Mouse (Mus musculus): Measurements from ENCODE around the gene Atp2c1. TPM values are rescaled to one million over a fixed set of nuclear protein-coding genes. Genes with fewer than 3 reads are reported as not detected.

Atp2c1 gene
- polyA plus RNA-seq, 1 experiment from 2014 or later: 56.0 TPM

DNA sequence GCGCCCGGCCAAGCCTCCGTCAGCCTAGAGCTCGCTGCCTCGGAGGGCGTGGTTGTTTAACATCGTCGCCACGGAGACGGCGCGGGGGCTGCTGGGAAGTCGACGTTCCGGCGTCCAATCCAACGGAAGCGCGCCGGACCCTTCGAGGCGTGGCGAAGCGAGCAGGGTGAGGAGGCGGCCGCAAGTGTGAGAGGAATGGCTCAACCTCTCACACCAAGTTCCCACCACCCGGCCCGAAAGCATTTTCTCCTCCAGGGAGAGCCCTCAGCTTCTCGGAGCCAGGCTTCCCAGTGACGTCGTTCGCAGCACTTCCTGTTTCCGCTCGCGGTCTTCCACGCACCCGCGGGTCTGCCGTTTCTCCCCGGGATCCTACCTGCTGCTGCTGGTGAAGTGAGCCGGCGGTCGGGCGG is 131.9 kb downstream of the Atp2c1 start, which contains the start of the genes Aste1 and Nek11:
Gene Aste1 (plus strand): TSS at position 175 of the 410 bp plus-strand sequence.
Gene Nek11 (minus strand): TSS at position 307 of the 410 bp plus-strand sequence.
- WGBS: under 1% methylated on average over 42 of the region's 44 CpGs
- DNase-seq (ENCODE audit: low spot score): peak; percentile 96
- Histone ChIP-seq H3K9ac (ENCODE audit: low read depth, low read length) (peak within 1 kb of the TSS; percentile 60), H3K4me2 (ENCODE audit: low read length) (peak within 1 kb of the TSS; percentile 63), H3K27ac (peak within 1 kb of the TSS; percentile 89), H3K4me3 (replicated peaks; ENCODE audit: low read depth, low read length) (peak within 1 kb of the TSS; percentile 52), H3K27me3 (ENCODE audit: insufficient read depth, low read length) (no peaks in the 10 kb centered on the region), H3K9me3 (replicated peaks; ENCODE audit: low read length) (no peaks in the 10 kb centered on the region), H3K36me3 (ENCODE audit: insufficient read depth, low read length) (no peaks in the 10 kb centered on the region; the same call in 1 of the 2 replicates), H3K4me1 (replicated peaks; ENCODE audit: insufficient read depth, low read length) (peaks cover 17% of the 10 kb centered on the region; the same call in 1 of the 2 replicates)
- TF ChIP-seq CTCF (IDR thresholded peaks at IDR 0.05; ENCODE audit: low read depth): peak; percentile 29; the same call in 1 of the 2 replicates
- peak; percentile 98 for ATAC-seq (replicated peaks; ENCODE audit: low FRiP score, low read depth)

DNA sequence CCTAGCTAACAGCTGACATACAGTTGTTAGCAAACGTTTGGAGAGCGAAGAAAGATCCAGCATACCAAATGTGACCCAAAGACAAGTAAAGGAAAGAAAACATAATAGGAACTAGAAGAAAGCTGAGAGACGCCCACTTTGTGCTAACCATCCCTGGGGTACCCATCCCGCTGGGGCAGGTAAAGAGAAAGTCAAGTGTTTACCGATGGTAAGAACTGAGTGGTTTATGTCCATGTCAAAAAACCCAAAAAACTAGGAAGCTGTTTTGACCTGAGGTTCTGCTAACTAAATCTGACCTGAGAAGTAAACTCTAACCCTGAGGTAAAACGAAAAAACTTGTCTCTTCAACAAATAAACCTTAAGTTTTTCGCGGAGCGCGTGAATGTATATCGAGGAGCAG is 132.4 kb downstream of the Atp2c1 start:
- no peaks in the 10 kb centered on the region for H3K27me3 ChIP-seq (ENCODE audit: insufficient read depth, low read length)
- no peaks in the 10 kb centered on the region; the same call in 1 of the 2 replicates for H3K36me3 ChIP-seq (ENCODE audit: insufficient read depth, low read length)
- no peak overlapping the region for H3K27ac ChIP-seq
- no peak for ATAC-seq (replicated peaks; ENCODE audit: low FRiP score, low read depth)
- no peaks in the 10 kb centered on the region for H3K9me3 ChIP-seq (replicated peaks; ENCODE audit: low read length)
- H3K4me1 ChIP-seq (replicated peaks; ENCODE audit: insufficient read depth, low read length): peaks cover 17% of the 10 kb centered on the region; the same call in 1 of the 2 replicates
- 12% methylated on average over 11 of the region's 11 CpGs for WGBS
- peak overlapping the region; percentile 52 for H3K4me3 ChIP-seq (replicated peaks; ENCODE audit: low read depth, low read length)
- H3K4me2 ChIP-seq (ENCODE audit: low read length): peak overlapping the region; percentile 63
- no peak for TF ChIP-seq CTCF (IDR thresholded peaks at IDR 0.05; ENCODE audit: low read depth)
- no peak for DNase-seq (ENCODE audit: low spot score)
- peak overlapping the region; percentile 60; the same call in 1 of the 2 replicates for H3K9ac ChIP-seq (ENCODE audit: low read depth, low read length)

DNA sequence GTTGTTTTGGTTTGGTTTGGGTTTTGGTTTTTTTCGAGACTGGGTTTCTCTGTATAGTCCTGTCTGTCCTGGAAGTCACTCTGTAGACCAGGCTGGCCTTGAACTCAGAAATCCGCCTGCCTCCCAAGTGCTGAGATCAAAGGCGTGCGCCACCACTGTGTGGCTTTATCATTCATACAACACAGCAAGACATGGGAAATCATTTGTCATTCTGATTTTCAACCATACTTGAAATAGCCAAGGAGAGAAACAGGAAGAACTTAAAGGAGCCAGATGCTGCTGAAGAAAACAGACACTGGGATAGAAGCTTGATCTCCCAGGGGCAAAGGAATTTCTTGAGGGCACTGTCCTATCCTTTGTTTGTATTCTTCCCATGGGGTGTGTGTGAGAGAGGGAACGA is 136.5 kb downstream of the Atp2c1 start:
- no peaks in the 10 kb centered on the region for H3K9me3 ChIP-seq (replicated peaks; ENCODE audit: low read length)
- ATAC-seq (replicated peaks; ENCODE audit: low FRiP score, low read depth): no peak
- no peak overlapping the region for H3K4me3 ChIP-seq (replicated peaks; ENCODE audit: low read depth, low read length)
- WGBS: 53% methylated on average over 5 of the region's 5 CpGs
- no peaks in the 10 kb centered on the region for H3K36me3 ChIP-seq (ENCODE audit: insufficient read depth, low read length)
- 0 out of 2 replicates have a peak, but pooled peaks cover under 1% of the 10 kb centered on the region for H3K4me1 ChIP-seq (replicated peaks; ENCODE audit: insufficient read depth, low read length)
- H3K27me3 ChIP-seq (ENCODE audit: insufficient read depth, low read length): no peaks in the 10 kb centered on the region
- TF ChIP-seq CTCF (IDR thresholded peaks at IDR 0.05; ENCODE audit: low read depth): no peak
- no peak overlapping the region for H3K9ac ChIP-seq (ENCODE audit: low read depth, low read length)
- no peak for DNase-seq (ENCODE audit: low spot score)
- no peak overlapping the region for H3K4me2 ChIP-seq (ENCODE audit: low read length)
- no peak overlapping the region for H3K27ac ChIP-seq

DNA sequence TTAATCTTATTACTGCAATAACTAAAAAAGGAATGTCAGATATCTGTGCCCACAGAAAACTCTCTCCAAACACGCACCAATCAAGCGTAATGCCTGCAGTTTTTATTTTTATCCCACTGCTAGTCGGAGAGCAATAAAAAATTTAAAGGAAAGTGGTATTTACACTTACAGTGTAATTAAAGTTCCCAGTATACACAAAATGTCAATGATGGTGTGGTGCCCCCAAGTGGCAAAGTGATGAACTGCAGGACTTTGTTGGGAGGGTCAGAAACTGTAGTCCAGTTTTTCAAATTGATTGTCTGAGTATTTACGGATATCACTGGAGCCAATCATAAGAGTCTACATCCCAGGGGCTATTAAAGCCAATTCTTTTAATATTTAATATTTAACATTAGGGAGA is 137.8 kb downstream of the Atp2c1 start:
- H3K27me3 ChIP-seq (ENCODE audit: insufficient read depth, low read length): no peaks in the 10 kb centered on the region
- H3K9me3 ChIP-seq (replicated peaks; ENCODE audit: low read length): no peaks in the 10 kb centered on the region
- H3K4me2 ChIP-seq (ENCODE audit: low read length): no peak overlapping the region
- no peak overlapping the region for H3K4me3 ChIP-seq (replicated peaks; ENCODE audit: low read depth, low read length)
- TF ChIP-seq CTCF (IDR thresholded peaks at IDR 0.05; ENCODE audit: low read depth): peak; percentile 91
- H3K36me3 ChIP-seq (ENCODE audit: insufficient read depth, low read length): no peaks in the 10 kb centered on the region
- DNase-seq (ENCODE audit: low spot score): peak; percentile 71
- ATAC-seq (replicated peaks; ENCODE audit: low FRiP score, low read depth): no peak
- H3K4me1 ChIP-seq (replicated peaks; ENCODE audit: insufficient read depth, low read length): no peaks in the 10 kb centered on the region
- no peak overlapping the region for H3K27ac ChIP-seq
- H3K9ac ChIP-seq (ENCODE audit: low read depth, low read length): no peak overlapping the region
- WGBS: 8% methylated on average over 4 of the region's 4 CpGs

DNA sequence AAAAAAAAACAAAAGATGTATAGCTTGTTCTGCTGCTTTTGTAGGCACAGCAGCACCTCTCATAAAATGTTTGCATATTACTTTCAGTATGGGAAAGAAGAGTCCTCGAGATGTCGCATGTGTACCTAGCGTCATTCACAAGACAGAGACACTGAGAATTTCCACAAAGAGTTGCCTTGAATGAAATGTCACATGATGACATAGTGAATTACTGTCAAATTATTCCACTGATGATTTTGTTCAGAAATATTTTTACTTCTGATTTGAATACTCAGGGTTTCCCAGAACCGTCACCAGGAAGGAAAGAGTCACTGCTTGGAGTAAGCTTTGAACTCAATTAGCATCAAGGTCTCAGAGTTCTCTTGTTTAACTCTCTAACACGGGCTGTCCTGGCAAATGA is 139.7 kb downstream of the Atp2c1 start:
- Histone ChIP-seq H3K27ac (no peak overlapping the region), H3K4me2 (ENCODE audit: low read length) (no peak overlapping the region), H3K4me1 (replicated peaks; ENCODE audit: insufficient read depth, low read length) (no peaks in the 10 kb centered on the region), H3K4me3 (replicated peaks; ENCODE audit: low read depth, low read length) (no peak overlapping the region), H3K27me3 (ENCODE audit: insufficient read depth, low read length) (no peaks in the 10 kb centered on the region), H3K9ac (ENCODE audit: low read depth, low read length) (no peak overlapping the region), H3K36me3 (ENCODE audit: insufficient read depth, low read length) (no peaks in the 10 kb centered on the region), H3K9me3 (replicated peaks; ENCODE audit: low read length) (no peaks in the 10 kb centered on the region)
- WGBS: 82% methylated on average over 5 of the region's 5 CpGs
- DNase-seq (ENCODE audit: low spot score) (no peak), ATAC-seq (replicated peaks; ENCODE audit: low FRiP score, low read depth) (no peak)
- TF ChIP-seq CTCF (IDR thresholded peaks at IDR 0.05; ENCODE audit: low read depth): no peak

DNA sequence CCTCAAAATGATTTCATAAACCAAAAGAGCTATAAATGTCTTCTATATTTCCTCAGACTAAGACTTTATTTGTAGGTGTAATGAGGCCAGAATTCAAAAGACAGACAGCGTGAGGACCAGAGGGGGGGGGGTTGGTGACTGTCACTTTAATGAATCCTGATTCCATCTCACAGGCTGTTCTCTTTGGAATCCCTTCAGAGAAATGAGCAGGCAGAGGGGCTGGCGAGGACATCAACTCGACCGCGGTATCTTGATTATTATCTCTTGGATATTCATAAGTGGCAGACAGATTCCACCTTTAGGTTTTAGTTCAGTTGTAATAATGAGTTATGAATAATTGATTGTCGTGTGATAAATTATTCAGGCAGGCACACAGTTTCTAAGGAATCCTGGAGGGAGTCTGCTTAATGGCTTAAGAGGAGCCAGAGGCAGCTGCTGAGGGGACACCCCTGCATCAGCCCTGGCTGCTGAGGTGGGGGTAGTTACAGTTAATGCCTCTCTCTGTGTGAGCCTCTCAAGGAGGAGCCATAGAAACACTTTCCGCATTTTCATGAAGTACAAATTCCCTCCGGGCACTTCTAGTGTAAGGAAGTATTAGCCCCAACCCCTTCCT is 147.5 kb downstream of the Atp2c1 start:
- Histone ChIP-seq H3K4me1 (replicated peaks; ENCODE audit: insufficient read depth, low read length) (no peaks in the 10 kb centered on the region), H3K9me3 (replicated peaks; ENCODE audit: low read length) (no peaks in the 10 kb centered on the region), H3K9ac (ENCODE audit: low read depth, low read length) (no peak overlapping the region), H3K27me3 (ENCODE audit: insufficient read depth, low read length) (no peaks in the 10 kb centered on the region), H3K27ac (no peak overlapping the region), H3K4me3 (replicated peaks; ENCODE audit: low read depth, low read length) (no peak overlapping the region), H3K36me3 (ENCODE audit: insufficient read depth, low read length) (no peaks in the 10 kb centered on the region), H3K4me2 (ENCODE audit: low read length) (no peak overlapping the region)
- DNase-seq (ENCODE audit: low spot score): no peak
- no peak for ATAC-seq (replicated peaks; ENCODE audit: low FRiP score, low read depth)
- 78% methylated on average over 8 of the region's 8 CpGs for WGBS
- TF ChIP-seq CTCF (IDR thresholded peaks at IDR 0.05; ENCODE audit: low read depth): no peak
